Mouse (Mus musculus) MEL (cell line): ENCODE results near the gene Smpdl3a.

Experiments
- CTCF ChIP-seq, 3 experiments: IDR thresholded peaks in 2 of 3; conservative IDR thresholded peaks in 1 of 3; 2 replicates each; pipeline ENCODE4 v1.5.1; 2011 to 2012; ENCODE audit warnings: low read length in 3 of 3, low read depth in 2 of 3, mild to moderate bottlenecking in 2 of 3, improper control_type of control experiment in 1 of 3, inconsistent platforms in 1 of 3, mixed read lengths in 1 of 3, moderate library complexity in 1 of 3; ENCODE audit not compliant: control insufficient read depth in 1 of 3, insufficient read depth in 1 of 3, poor library complexity in 1 of 3, severe bottlenecking in 1 of 3
- EP300 ChIP-seq, 2 experiments: IDR thresholded peaks; 2 replicates each; pipeline ENCODE4 v1.6.1; 2011; ENCODE audit warnings: improper control_type of control experiment in 2 of 2, low read length in 2 of 2, low read depth in 1 of 2, mild to moderate bottlenecking in 1 of 2
- GABPA ChIP-seq: IDR thresholded peaks from 2 replicates; pipeline ENCODE4 v1.6.1; 2012; ENCODE audit warnings: low read depth, mild to moderate bottlenecking, inconsistent platforms, low read length, improper control_type of control experiment, moderate library complexity
- GATA1 ChIP-seq: IDR thresholded peaks from 2 replicates; pipeline ENCODE4 v1.6.1; 2011; ENCODE audit warnings: low read depth, low read length, improper control_type of control experiment
- RAD21 ChIP-seq: IDR thresholded peaks from 2 replicates; pipeline ENCODE4 v1.6.1; 2011; ENCODE audit warnings: mild to moderate bottlenecking, low read depth, low read length, improper control_type of control experiment
- ZMIZ1 ChIP-seq: IDR thresholded peaks from 2 replicates; pipeline ENCODE4 v1.6.1; 2012; ENCODE audit warnings: low read depth, mild to moderate bottlenecking, inconsistent platforms, low read length, improper control_type of control experiment, moderate library complexity

DNA sequence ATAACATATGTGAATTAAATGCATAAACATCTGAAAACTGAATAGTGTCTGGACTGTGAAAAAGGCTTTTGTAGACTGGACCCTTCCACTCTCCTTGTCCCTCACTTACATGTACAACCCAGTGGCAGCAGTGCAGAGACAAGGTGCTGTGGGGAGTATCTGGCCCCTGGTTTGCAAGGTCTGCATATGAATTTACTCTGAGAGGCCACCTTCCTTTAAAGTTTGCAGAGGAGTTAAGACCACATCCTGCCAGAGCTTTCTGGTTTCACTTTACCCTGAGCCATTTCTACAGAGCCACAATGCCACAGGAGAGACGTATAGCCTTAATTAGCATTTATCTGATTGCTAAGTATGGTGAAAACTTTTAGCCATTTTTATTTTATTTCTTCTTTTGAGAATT, 40.8 kb upstream of the Smpdl3a start:
- TF ChIP-seq GABPA: no peak
- no peak for TF ChIP-seq ZMIZ1
- no peak for TF ChIP-seq EP300 (IDR thresholded peaks at IDR 0.05; ENCODE audit: low read depth in 1 of 2, low read length in 2 of 2)
- TF ChIP-seq GATA1: no peak
- no peak for TF ChIP-seq CTCF (IDR thresholded peaks at IDR 0.05 in 2 of 3, conservative IDR thresholded peaks at IDR 0.05 in 1 of 3; ENCODE audit: control insufficient read depth in 1 of 3, insufficient read depth in 1 of 3, low read depth in 2 of 3, low read length in 3 of 3, poor library complexity in 1 of 3, severe bottlenecking in 1 of 3)
- no peak for TF ChIP-seq RAD21
